Mouse (Mus musculus): ENCODE results near the gene 5830411N06Rik. TPM values are rescaled to one million over a fixed set of nuclear protein-coding genes. Genes with fewer than 3 reads are reported as not detected.

The 5830411N06Rik gene
- polyA plus RNA-seq (2014; fragmentation: Illumina TruSeq; extraction: RNeasy Lipid Tissue Mini Kit (QIAGEN cat#74804); ENCODE audit: insufficient read depth, low read depth, low replicate concordance): 0.30 TPM

GRCm38 (mm10) chr7:140247216-140247615 is at the start of gene 5830411N06Rik:
Gene 5830411N06Rik, plus strand, starts transcription at chr7:140247284.

GRCm38 (mm10) chr7:140205864-140206263 is 41.2 kb upstream of the 5830411N06Rik start, which contains the start of gene Olfr524:
Gene Olfr524, minus strand, starts transcription at chr7:140205964.

DNA sequence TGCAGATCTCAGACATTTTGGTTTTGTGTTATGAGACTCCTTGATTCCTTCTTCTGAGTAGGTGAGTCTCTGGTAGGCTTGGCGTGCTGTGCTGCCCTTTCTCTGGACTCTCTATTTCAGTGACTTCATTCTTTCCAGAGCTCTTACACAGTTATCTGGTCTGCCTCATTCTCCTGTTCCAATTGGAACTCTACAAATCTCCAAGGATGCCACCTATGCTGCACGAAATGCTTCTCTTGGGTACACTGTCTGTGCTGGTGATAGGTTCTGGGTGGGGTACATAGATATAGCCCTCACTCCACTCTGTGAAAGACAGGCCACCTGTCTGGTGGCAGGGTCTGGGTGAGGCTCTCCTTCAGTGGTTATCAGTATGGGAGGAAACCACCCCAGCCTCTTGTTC is 29.1 kb upstream of the 5830411N06Rik start, which contains the start of gene Cd163l1:
Cd163l1 (plus strand) TSS at position 301 of the 400 bp plus-strand sequence.

DNA sequence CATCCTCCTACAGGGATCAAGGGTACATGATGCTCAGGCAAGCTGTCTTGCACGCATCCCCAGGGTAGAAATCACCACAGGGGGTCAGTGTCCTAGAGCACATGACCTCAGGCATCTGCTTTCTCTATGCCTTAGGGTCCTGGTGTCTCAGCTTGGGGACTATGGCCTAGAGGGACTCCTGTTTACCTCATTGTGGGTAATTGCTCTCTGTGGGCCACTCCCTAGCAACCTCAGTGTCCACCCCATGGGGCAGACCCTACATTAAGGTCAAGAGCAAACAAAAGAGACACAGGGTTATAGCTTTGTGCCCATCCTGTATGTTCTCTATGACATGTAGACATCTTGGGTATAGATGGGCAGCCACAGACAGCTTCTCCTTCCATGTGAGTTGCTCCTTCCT is 73.5 kb downstream of the 5830411N06Rik start, which contains the start of gene Olfr525:
Olfr525 (plus strand) TSS at position 301 of the 400 bp plus-strand sequence.

GRCm38 (mm10) chr7:140333717-140334116 is 86.6 kb downstream of the 5830411N06Rik start, which contains the start of gene Olfr527:
Gene Olfr527, plus strand, starts transcription at chr7:140334017.

Other genes starting within 250 kb of the 5830411N06Rik start
- gene Zfp511, start 210.9 kb upstream of the 5830411N06Rik start, polyA plus RNA-seq (2014; fragmentation: Illumina TruSeq; extraction: RNeasy Lipid Tissue Mini Kit (QIAGEN cat#74804); ENCODE audit: insufficient read depth, low read depth, low replicate concordance): 13.9 TPM
- 8.3 TPM for gene Tubgcp2, start 210.6 kb upstream of the 5830411N06Rik start, polyA plus RNA-seq (2014; fragmentation: Illumina TruSeq; extraction: RNeasy Lipid Tissue Mini Kit (QIAGEN cat#74804); ENCODE audit: insufficient read depth, low read depth, low replicate concordance)
- gene Msx3, start 198.2 kb upstream of the 5830411N06Rik start, polyA plus RNA-seq (2014; fragmentation: Illumina TruSeq; extraction: RNeasy Lipid Tissue Mini Kit (QIAGEN cat#74804); ENCODE audit: insufficient read depth, low read depth, low replicate concordance): not detected
- gene Caly, start 164.7 kb upstream of the 5830411N06Rik start, polyA plus RNA-seq (2014; fragmentation: Illumina TruSeq; extraction: RNeasy Lipid Tissue Mini Kit (QIAGEN cat#74804); ENCODE audit: insufficient read depth, low read depth, low replicate concordance): not detected
- not detected for gene Prap1, start 153.9 kb upstream of the 5830411N06Rik start, polyA plus RNA-seq (2014; fragmentation: Illumina TruSeq; extraction: RNeasy Lipid Tissue Mini Kit (QIAGEN cat#74804); ENCODE audit: insufficient read depth, low read depth, low replicate concordance)
- gene Fuom, start 144.8 kb upstream of the 5830411N06Rik start, polyA plus RNA-seq (2014; fragmentation: Illumina TruSeq; extraction: RNeasy Lipid Tissue Mini Kit (QIAGEN cat#74804); ENCODE audit: insufficient read depth, low read depth, low replicate concordance): 29.5 TPM
- gene Paox, start 131.5 kb upstream of the 5830411N06Rik start, polyA plus RNA-seq (2014; fragmentation: Illumina TruSeq; extraction: RNeasy Lipid Tissue Mini Kit (QIAGEN cat#74804); ENCODE audit: insufficient read depth, low read depth, low replicate concordance): 8.8 TPM
- 97.0 TPM for gene Echs1, start 130.8 kb upstream of the 5830411N06Rik start, polyA plus RNA-seq (2014; fragmentation: Illumina TruSeq; extraction: RNeasy Lipid Tissue Mini Kit (QIAGEN cat#74804); ENCODE audit: insufficient read depth, low read depth, low replicate concordance)
- 12.7 TPM for gene Mtg1, start 109.7 kb upstream of the 5830411N06Rik start, polyA plus RNA-seq (2014; fragmentation: Illumina TruSeq; extraction: RNeasy Lipid Tissue Mini Kit (QIAGEN cat#74804); ENCODE audit: insufficient read depth, low read depth, low replicate concordance)
- gene Sprn, start 92.4 kb upstream of the 5830411N06Rik start, polyA plus RNA-seq (2014; fragmentation: Illumina TruSeq; extraction: RNeasy Lipid Tissue Mini Kit (QIAGEN cat#74804); ENCODE audit: insufficient read depth, low read depth, low replicate concordance): not detected
- not detected for gene Olfr522, start 82.5 kb upstream of the 5830411N06Rik start, polyA plus RNA-seq (2014; fragmentation: Illumina TruSeq; extraction: RNeasy Lipid Tissue Mini Kit (QIAGEN cat#74804); ENCODE audit: insufficient read depth, low read depth, low replicate concordance)
- gene Olfr523, start 74.1 kb upstream of the 5830411N06Rik start, polyA plus RNA-seq (2014; fragmentation: Illumina TruSeq; extraction: RNeasy Lipid Tissue Mini Kit (QIAGEN cat#74804); ENCODE audit: insufficient read depth, low read depth, low replicate concordance): not detected
- gene Olfr524, start 41.3 kb upstream of the 5830411N06Rik start, polyA plus RNA-seq (2014; fragmentation: Illumina TruSeq; extraction: RNeasy Lipid Tissue Mini Kit (QIAGEN cat#74804); ENCODE audit: insufficient read depth, low read depth, low replicate concordance): not detected
- gene Cd163l1, start 29.0 kb upstream of the 5830411N06Rik start, polyA plus RNA-seq (2014; fragmentation: Illumina TruSeq; extraction: RNeasy Lipid Tissue Mini Kit (QIAGEN cat#74804); ENCODE audit: insufficient read depth, low read depth, low replicate concordance): 0.48 TPM
- not detected for gene Olfr525, start 73.6 kb downstream of the 5830411N06Rik start, polyA plus RNA-seq (2014; fragmentation: Illumina TruSeq; extraction: RNeasy Lipid Tissue Mini Kit (QIAGEN cat#74804); ENCODE audit: insufficient read depth, low read depth, low replicate concordance)
- gene Olfr527, start 86.7 kb downstream of the 5830411N06Rik start, polyA plus RNA-seq (2014; fragmentation: Illumina TruSeq; extraction: RNeasy Lipid Tissue Mini Kit (QIAGEN cat#74804); ENCODE audit: insufficient read depth, low read depth, low replicate concordance): not detected
- not detected for gene Olfr60, start 114.4 kb downstream of the 5830411N06Rik start, polyA plus RNA-seq (2014; fragmentation: Illumina TruSeq; extraction: RNeasy Lipid Tissue Mini Kit (QIAGEN cat#74804); ENCODE audit: insufficient read depth, low read depth, low replicate concordance)
- gene Olfr530, start 129.0 kb downstream of the 5830411N06Rik start, polyA plus RNA-seq (2014; fragmentation: Illumina TruSeq; extraction: RNeasy Lipid Tissue Mini Kit (QIAGEN cat#74804); ENCODE audit: insufficient read depth, low read depth, low replicate concordance): not detected
- not detected for gene Olfr531, start 155.6 kb downstream of the 5830411N06Rik start, polyA plus RNA-seq (2014; fragmentation: Illumina TruSeq; extraction: RNeasy Lipid Tissue Mini Kit (QIAGEN cat#74804); ENCODE audit: insufficient read depth, low read depth, low replicate concordance)
- not detected for gene Olfr532, start 174.4 kb downstream of the 5830411N06Rik start, polyA plus RNA-seq (2014; fragmentation: Illumina TruSeq; extraction: RNeasy Lipid Tissue Mini Kit (QIAGEN cat#74804); ENCODE audit: insufficient read depth, low read depth, low replicate concordance)
- gene Olfr533, start 216.1 kb downstream of the 5830411N06Rik start, polyA plus RNA-seq (2014; fragmentation: Illumina TruSeq; extraction: RNeasy Lipid Tissue Mini Kit (QIAGEN cat#74804); ENCODE audit: insufficient read depth, low read depth, low replicate concordance): not detected
- not detected for gene Olfr535, start 236.9 kb downstream of the 5830411N06Rik start, polyA plus RNA-seq (2014; fragmentation: Illumina TruSeq; extraction: RNeasy Lipid Tissue Mini Kit (QIAGEN cat#74804); ENCODE audit: insufficient read depth, low read depth, low replicate concordance)